Mouse (Mus musculus): ENCODE data around the gene Cdk5rap2.

Cdk5rap2 gene

GRCm38 (mm10) chr4:70409994-70410721, at the start of gene Cdk5rap2:
Gene Cdk5rap2 (minus strand): TSS chr4:70410443.
- peak; percentile 93 to 95 for DNase-seq (ENCODE audit: low spot score in 2 of 2)

DNA sequence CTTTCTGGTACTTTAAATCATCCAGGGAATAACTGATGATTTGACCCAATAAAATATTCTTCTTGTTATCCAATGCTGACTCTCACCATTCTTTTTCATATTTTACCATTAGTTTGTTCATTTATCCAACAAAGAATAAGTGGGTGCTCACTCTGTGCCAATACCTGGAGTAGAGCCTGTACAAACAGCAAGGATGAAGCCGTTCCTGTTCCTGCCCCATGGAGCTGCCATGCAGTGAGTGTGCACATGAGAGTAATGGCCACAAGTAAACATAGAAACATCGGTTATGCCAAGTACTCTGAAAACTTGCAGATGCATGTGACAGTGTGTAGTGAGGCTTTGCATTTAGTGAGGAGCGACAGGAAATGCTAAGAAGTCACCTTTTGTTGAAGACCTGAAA, 41.9 kb upstream of the Cdk5rap2 start:
- DNase-seq (ENCODE audit: low spot score in 2 of 2) = no peak

DNA sequence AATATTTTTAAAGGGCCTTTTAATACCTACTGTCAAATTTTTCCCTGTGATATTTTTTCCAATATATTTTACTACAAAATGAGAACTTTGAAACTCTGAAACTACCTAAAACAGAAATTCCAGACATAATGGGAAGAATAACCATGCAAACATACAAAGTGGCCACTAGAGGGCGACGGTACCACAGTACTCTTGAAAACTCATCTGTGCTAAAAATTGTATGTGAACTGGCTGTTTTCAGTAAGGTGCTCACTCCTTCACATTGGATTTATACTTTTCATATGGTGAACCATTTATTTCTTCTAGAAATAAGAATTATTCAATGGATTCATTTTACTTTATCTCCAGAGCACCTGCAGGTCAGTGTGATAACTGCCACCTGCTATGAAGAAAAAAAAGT, 41.5 kb upstream of the Cdk5rap2 start:
- DNase-seq (ENCODE audit: low spot score in 2 of 2) = peak in 1 of 2 experiments; percentile 64

- no peak for DNase-seq (ENCODE audit: low spot score in 2 of 2)
These were observed 39.4 kb upstream of the Cdk5rap2 start for GRCm38 (mm10) chr4:70449668-70450067.

- DNase-seq (ENCODE audit: low spot score in 2 of 2) = no peak
These were observed 36.5 kb upstream of the Cdk5rap2 start for GRCm38 (mm10) chr4:70446774-70447173.

- no peak for DNase-seq (ENCODE audit: low spot score in 2 of 2)
These were observed 10.0 kb upstream of the Cdk5rap2 start for GRCm38 (mm10) chr4:70420202-70420601.

DNA sequence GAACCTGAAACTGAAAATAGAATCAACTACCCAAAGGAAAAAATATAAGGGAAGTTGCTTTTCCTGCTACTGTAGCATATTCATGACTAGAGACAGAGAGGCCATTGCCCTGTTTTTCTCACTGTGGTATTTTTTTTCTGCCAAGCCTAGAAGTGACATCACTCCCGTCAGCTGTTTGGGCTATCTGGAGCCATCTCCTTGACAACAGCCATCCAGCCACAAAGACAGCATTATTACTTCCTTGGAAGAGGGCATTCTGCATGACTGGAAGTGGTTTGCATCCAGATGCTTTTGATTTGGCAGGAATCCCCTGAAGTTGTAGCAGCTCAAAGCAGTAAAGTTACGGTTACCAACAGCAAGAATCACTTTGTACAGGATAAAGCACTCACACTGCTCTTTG, 1.9 kb upstream of the Cdk5rap2 start:
- no peak for DNase-seq (ENCODE audit: low spot score in 2 of 2)

DNA sequence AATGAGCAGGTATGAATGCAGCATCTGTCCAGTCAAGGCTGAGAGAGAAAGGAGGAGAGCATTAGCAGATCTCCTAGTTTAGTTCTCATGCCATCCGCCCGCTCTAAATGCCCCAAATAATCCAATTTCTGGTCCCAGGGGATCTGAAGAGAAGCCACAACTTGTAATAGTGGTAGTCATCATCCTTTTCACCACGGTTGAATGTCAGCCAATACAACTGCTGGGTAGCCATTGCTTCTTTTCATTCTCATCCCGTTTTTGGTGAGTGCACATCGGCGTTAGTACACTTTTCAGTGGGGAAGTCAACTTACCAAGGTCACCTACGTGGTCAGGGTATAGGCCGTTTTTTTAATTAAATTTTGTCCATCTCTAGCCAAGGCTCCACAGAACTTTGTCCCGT, 787 bp downstream of the Cdk5rap2 start:
- DNase-seq (ENCODE audit: low spot score in 2 of 2) = no peak

GRCm38 (mm10) chr4:70402109-70402819, 8.0 kb downstream of the Cdk5rap2 start:
- no peak for DNase-seq (ENCODE audit: low spot score in 2 of 2)

DNA sequence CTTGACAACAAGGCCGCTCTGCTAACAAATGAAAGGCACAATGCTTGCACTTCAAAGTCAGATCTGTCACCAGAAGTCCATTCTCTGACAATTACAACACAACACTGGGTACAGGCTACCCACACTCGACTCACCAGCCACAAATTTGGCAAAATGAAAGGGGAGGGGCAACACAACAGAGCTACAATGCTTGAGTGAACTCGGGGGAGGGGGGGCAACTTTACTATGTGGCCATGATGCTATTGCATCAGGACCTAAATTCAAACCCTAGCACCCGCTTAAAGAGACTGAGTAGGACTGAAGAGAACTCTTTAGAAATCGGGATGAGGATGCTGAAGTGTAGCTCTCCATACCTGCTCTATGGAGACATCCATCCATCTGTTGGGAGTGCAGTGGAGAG, 10.8 kb downstream of the Cdk5rap2 start:
- DNase-seq (ENCODE audit: low spot score in 2 of 2) = no peak

GRCm38 (mm10) chr4:70399074-70399473, 11.2 kb downstream of the Cdk5rap2 start:
- DNase-seq (ENCODE audit: low spot score in 2 of 2) = no peak

DNA sequence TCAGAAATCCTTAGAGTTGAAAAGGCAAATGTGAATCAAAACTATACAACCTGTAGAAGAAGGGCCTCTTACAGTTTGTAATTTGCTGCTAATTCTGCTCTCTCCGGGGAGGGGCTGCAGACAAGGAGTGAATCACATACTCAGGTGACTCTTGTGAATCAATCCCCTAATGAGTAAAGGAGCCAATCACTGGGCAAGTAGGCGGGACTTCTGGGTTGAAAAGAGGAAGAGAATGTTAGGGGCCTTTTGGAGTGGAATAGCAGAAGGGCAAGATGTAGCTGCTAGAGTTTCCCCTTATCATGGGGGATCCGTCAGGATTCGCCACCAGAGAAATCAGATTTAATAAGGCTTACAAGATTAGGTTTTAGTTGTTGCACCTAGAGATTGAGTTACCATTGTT, 12.2 kb downstream of the Cdk5rap2 start:
- no peak for DNase-seq (ENCODE audit: low spot score in 2 of 2)

DNA sequence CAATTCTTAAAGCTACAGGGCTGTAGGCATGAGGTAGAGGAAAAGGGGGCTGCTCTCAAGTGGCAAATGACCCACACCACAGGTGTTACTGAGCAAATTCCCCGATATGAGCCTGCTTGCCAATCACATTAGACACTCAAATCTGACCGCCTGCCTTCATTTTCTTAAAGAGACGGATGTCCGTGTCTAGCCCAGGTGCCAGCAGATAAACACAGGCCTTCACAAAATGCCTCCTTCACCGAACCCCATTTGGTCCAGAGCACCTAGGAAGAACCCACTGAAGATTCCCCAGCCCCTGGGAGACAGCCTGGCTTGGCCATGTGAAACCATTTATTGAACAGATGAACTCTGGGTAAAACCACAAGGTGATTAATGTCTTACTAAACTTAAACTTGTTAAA, 13.5 kb downstream of the Cdk5rap2 start:
- DNase-seq (ENCODE audit: low spot score in 2 of 2) = no peak

- no peak for DNase-seq (ENCODE audit: low spot score in 2 of 2)
These were observed 15.5 kb downstream of the Cdk5rap2 start for GRCm38 (mm10) chr4:70394736-70395135.

DNA sequence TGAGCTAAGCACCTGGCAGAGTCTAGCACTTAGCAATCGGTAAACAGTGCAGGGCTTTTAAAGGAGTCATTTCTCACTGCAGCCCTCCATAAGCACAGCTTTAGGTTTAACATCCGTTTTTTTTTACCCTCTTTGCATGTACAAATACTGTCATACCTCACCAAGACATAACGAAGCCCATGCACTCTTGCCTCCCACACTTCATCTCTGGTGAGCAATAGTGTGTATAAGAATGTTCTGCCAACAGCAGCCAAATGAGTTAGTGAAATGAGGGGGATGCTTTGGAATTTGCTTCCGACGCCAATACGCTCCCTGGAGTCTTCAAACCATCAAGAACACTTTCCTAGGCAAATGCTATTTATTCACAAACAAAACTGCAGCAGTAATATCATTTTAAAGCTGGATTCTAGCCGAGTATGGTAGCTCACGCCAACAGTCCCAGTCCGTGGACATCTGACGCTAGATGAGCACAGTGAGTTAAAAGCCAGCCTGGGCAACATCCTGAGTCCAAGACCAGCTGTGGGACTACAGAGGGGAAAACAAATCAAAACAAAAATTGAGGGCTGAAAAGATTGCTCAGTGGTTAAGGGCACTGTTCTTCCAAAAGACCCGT, 18.4 kb downstream of the Cdk5rap2 start:
- peak in 1 of 2 experiments; percentile 34 for DNase-seq (ENCODE audit: low spot score in 2 of 2)

- peak in 1 of 2 experiments; percentile 43 for DNase-seq (ENCODE audit: low spot score in 2 of 2)
These were observed 19.2 kb downstream of the Cdk5rap2 start for GRCm38 (mm10) chr4:70391073-70391472.

GRCm38 (mm10) chr4:70386206-70386605, 24.0 kb downstream of the Cdk5rap2 start:
- peak in 1 of 2 experiments; percentile 15 for DNase-seq (ENCODE audit: low spot score in 2 of 2)

GRCm38 (mm10) chr4:70377359-70377758, 32.9 kb downstream of the Cdk5rap2 start:
- DNase-seq (ENCODE audit: low spot score in 2 of 2) = peak in 1 of 2 experiments; percentile 16

- peak in 1 of 2 experiments; percentile 52 for DNase-seq (ENCODE audit: low spot score in 2 of 2)
These were observed 45.0 kb downstream of the Cdk5rap2 start for GRCm38 (mm10) chr4:70365061-70365858.

GRCm38 (mm10) chr4:70361366-70361765, 48.9 kb downstream of the Cdk5rap2 start:
- DNase-seq (ENCODE audit: low spot score in 2 of 2) = peak in 1 of 2 experiments; percentile 30

DNA sequence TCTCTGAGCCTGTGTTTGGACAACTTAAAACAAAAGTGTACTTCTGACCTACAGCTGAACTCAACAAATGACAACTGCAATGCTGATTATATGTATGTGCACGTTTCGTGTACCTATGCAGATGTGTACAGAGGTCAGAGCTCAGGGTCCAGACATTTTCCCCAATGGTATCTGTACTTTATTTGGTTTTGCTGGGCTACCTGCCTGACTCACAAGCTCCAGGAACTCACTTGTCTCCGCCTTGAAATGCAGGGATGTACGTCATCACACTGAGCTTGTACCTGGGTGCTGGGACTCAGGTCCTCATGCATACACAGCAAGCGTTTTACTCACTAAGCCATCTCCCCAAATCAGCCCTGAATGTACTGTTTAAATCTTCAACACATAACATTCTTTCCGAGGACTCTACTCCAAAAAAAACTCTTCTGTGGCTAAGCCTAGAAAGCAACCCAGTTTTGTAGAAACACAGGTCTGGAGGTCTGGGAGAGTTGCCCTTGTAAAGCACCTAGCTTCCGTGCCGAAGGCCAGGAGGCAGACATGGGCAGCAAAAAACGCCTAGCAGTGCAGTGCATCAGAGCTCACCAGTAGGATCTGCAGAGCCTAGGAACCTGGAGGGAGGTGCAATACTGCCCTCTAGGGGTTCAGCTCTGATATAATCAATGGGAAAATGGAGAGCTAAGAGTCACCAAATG, 54.4 kb downstream of the Cdk5rap2 start:
- DNase-seq (ENCODE audit: low spot score in 2 of 2) = peak in 1 of 2 experiments; percentile 24

Data from spleen, postnatal 4 days (tissue).